Comparison of ENCODE assay signal across 32 mouse cellular contexts in the genomic region with DNA sequence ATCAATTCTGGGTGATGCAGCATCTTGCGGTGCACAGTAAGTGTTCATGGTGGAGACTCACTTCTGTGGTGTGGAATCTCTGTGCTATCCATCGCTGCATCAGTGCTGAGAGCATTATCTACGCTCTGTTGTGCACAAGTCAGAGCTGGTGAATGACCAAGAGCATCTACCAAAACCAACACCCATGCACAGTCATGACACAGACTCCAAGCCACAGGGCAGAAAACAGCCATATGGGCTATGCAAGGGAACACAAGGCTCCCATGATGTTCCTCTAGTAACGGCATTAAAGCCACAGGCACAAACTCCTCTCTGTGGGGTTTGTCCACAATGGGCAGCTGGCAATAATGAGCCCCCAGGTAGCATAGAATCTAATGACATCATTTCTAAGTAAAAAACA. TPM values are rescaled to one million over a fixed set of nuclear protein-coding genes. Genes with fewer than 3 reads are reported as not detected.
"Had no signal": no experiment of that assay in that cellular context is flagged by ENCODE, and none has a peak within 500 bp of the region (broad histone marks: within the 10 kb centered on the region; RNA-seq: fewer than 3 reads in every experiment).

No protein-coding gene starts in this region.

- H3K9ac ChIP-seq: heart, embryonic 13.5 days; heart, embryonic 15.5 days; hindbrain, embryonic 13.5 days; hindbrain, embryonic 15.5 days; kidney, embryonic 15.5 days; limb, embryonic 13.5 days; limb, embryonic 15.5 days; liver, embryonic 12.5 days; liver, embryonic 14.5 days had no signal

- H3K27me3 ChIP-seq: heart, embryonic 13.5 days; heart, embryonic 15.5 days; hindbrain, embryonic 13.5 days; hindbrain, embryonic 15.5 days; kidney, embryonic 15.5 days; limb, embryonic 13.5 days; limb, embryonic 15.5 days; liver, embryonic 12.5 days had no signal

- H3K4me1 ChIP-seq: hindbrain, embryonic 13.5 days; hindbrain, embryonic 15.5 days; kidney, embryonic 15.5 days; limb, embryonic 13.5 days; limb, embryonic 15.5 days had no signal

- DNase-seq: gastrocnemius, postnatal 14 days; gastrocnemius, postnatal 36 days; heart, adult 2 months; heart, postnatal 14 days; heart, postnatal 36 days; kidney, adult 11 months; kidney, adult 2 months; kidney, adult 9 months; kidney, postnatal 14 days; kidney, postnatal 36 days; layer of hippocampus, adult 9-11 months; layer of hippocampus, postnatal 36 days; left cerebral cortex, postnatal 4 days had no signal

- H3K4me3 ChIP-seq: heart, adult 2 months; heart, embryonic 13.5 days; heart, embryonic 15.5 days; hindbrain, embryonic 13.5 days; hindbrain, embryonic 15.5 days; kidney, embryonic 15.5 days; limb, embryonic 13.5 days; limb, embryonic 15.5 days; liver, embryonic 12.5 days had no signal

- H3K36me3 ChIP-seq: hindbrain, embryonic 13.5 days; hindbrain, embryonic 15.5 days; limb, embryonic 13.5 days; limb, embryonic 15.5 days had no signal

- ATAC-seq: intestine, embryonic 16.5 days; liver, embryonic 12.5 days had no signal

- H3K27ac ChIP-seq: heart, adult 2 months; heart, embryonic 13.5 days; heart, embryonic 15.5 days; hindbrain, embryonic 13.5 days; hindbrain, embryonic 15.5 days; kidney, embryonic 15.5 days; kidney, postnatal 0 days; limb, embryonic 13.5 days; limb, embryonic 15.5 days; liver, embryonic 12.5 days; liver, embryonic 14.5 days had no signal

- H3K4me2 ChIP-seq: heart, embryonic 11.5 days; heart, embryonic 13.5 days; heart, embryonic 15.5 days; hindbrain, embryonic 13.5 days; hindbrain, embryonic 15.5 days; kidney, embryonic 15.5 days; limb, embryonic 13.5 days; limb, embryonic 15.5 days; liver, embryonic 12.5 days had no signal

- H3K9me3 ChIP-seq: heart, embryonic 13.5 days; heart, embryonic 15.5 days; hindbrain, embryonic 13.5 days; hindbrain, embryonic 15.5 days; kidney, embryonic 15.5 days; limb, embryonic 15.5 days; liver, embryonic 12.5 days had no signal

RNA-seq across cellular contexts. Expression of gene Mcm10, which starts 17.2 kb away (rescaled TPM):
- total RNA-seq: gastrocnemius, adult 8-10 months had no signal

RNA-seq across cellular contexts. Expression of gene Ucma, which starts 53.9 kb away (rescaled TPM):
- total RNA-seq: gastrocnemius, postnatal 36 days; heart, adult 2 months; heart, postnatal 14 days; heart, postnatal 36 days; hematopoietic stem cell, adult 5-6 weeks; liver, adult 2 months had no signal
- polyA plus RNA-seq: heart, embryonic 11.5 days; heart, embryonic 13.5 days; heart, postnatal 0 days; intestine, embryonic 14.5 days; intestine, embryonic 16.5 days; kidney, adult 2 months; kidney, embryonic 15.5 days; kidney, postnatal 0 days; large intestine, adult 2 months; limb, embryonic 11.5 days; liver, adult 2 months; liver, embryonic 12.5 days; liver, embryonic 14.5 days had no signal
